Mouse (Mus musculus): ENCODE data around the gene Patl2.

GRCm38 (mm10) chr2:122221798-122222197 is 35.8 kb upstream of the Patl2 start:
- no peak for TF ChIP-seq CTCF (conservative IDR thresholded peaks at IDR 0.05; ENCODE audit: low read length)
- no peak for TF ChIP-seq POU5F1 (IDR thresholded peaks at IDR 0.05; ENCODE audit: borderline replicate concordance, low read length)
